Mouse (Mus musculus): Measurements from ENCODE around the gene Ncoa1.
"Not testable (repeated sequence)": the region's sequence is repeated elsewhere in the genome, so short reads cannot be mapped to it uniquely, and the experiment has no call there.

Gene Ncoa1

DNA sequence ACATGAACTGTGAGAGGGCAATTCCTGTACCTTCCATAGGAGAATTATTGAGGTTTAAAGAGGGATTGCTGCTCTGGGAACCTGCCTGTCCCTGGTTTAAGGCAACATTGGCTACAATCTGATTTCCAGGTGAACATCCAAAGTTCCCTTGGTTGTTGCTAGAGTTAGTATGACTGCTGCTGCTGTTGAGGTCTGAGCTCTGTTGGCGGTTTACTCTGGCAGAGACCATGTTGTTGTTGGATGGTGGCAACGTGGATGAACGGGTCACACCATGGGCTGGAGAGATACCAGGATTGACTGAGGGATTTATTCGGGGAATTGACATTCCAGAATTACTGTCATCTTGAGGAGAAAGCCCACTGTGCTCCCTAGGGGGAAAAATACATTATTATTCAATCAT lies 181.1 kb downstream of the Ncoa1 start:
- no peak for DNase-seq

- no peak for DNase-seq
These were observed 181.7 kb downstream of the Ncoa1 start for GRCm38 (mm10) chr12:4295281-4295680.

DNA sequence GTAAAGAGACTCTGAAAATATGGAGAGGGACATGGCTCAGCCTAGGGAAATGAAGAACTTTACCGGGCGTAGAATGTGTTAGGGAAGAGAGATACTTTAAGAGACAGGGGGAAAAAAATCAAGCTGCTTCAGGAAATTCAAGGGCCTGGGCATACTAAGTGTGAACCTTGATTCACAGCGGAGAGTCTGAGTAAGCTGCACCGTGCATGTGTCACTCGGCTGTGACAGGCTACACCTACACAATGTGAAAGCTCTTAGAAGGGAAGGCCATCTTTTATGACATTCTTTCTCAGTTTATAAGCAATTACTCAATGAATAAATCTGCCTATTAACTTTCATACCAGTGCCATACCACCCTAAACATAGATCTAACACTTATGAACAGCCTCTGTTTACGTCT lies 183.2 kb downstream of the Ncoa1 start:
- no peak for DNase-seq

DNA sequence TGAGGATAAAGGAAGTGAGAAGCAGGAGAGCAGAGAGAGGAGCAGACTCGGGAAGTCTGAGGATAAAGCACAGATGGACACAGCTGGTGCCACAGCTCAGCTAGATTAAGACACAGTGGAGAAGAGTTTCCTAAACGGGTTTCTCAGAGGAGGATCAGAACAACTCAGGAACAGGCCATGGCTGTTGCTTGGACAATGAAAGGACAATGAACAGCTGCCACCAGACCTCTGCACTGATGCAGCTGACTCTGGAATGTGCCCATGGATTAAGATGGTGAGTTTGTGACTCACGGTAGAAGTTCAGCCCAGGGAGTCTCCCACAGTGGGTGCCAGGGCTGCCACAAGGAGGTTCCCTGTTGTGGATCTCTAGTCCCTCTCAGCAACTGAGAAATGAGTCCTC lies 191.8 kb downstream of the Ncoa1 start:
- peak in 1 of 2 experiments; percentile 8 for DNase-seq

DNA sequence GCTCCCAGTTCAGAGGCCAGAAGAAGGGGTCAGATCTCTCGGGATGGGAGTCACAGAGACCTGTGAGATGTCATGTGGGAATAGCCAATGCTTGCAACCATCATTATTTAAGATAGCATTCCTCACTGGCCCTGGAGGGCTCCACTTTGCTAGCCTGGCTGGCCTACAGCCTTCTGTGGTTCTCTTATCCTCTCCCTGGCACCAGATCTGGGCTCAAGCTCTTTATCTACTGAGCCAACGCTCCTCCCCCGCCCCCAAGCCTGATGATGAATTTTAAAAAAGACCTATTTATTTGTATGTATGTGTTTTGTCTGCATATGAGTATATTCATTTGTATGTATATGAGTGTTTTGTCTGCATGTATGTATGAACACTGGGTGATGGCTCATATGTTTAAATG lies 197.1 kb downstream of the Ncoa1 start:
- no peak for DNase-seq

DNA sequence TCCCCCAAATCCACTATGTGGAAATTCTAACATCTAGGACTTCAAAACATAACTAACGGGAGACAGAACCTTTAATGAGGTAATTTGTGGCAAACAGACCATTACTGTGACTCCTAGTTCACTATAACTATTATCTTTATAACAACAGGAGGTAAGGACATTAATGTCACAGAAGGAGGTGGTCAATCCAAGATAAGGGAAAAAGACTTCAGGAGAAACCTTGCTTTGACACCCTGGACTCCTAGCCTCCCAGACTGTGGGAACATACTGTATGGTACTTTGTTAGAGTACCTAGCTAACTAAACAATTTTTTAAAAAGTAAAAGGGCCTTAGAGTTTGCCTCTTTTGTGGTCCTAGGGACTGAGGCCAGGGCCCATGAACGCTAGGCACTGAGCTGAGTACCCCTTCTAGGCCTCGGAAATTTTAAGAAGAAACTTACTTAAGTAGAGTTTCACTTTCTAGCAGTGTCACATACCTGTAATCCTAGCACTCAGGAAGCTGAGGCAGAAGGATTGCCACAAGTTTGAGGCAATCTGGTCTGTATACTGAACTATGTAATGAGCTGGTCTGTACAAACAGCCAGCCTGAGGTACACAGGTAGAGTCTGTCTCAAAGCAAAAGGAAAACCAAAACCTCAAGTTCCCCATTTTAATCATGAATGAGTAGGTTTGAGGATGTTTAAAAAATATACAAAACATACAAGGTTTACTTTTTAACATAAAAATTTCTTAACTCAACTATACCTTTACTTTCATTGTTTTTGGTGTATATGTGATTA lies 197.8 kb downstream of the Ncoa1 start:
- no peak for DNase-seq

GRCm38 (mm10) chr12:4271078-4271477 lies 205.9 kb downstream of the Ncoa1 start:
- no peak for DNase-seq

GRCm38 (mm10) chr12:4267765-4268164 lies 209.2 kb downstream of the Ncoa1 start:
- peak in 1 of 2 experiments; percentile 52 for DNase-seq

DNA sequence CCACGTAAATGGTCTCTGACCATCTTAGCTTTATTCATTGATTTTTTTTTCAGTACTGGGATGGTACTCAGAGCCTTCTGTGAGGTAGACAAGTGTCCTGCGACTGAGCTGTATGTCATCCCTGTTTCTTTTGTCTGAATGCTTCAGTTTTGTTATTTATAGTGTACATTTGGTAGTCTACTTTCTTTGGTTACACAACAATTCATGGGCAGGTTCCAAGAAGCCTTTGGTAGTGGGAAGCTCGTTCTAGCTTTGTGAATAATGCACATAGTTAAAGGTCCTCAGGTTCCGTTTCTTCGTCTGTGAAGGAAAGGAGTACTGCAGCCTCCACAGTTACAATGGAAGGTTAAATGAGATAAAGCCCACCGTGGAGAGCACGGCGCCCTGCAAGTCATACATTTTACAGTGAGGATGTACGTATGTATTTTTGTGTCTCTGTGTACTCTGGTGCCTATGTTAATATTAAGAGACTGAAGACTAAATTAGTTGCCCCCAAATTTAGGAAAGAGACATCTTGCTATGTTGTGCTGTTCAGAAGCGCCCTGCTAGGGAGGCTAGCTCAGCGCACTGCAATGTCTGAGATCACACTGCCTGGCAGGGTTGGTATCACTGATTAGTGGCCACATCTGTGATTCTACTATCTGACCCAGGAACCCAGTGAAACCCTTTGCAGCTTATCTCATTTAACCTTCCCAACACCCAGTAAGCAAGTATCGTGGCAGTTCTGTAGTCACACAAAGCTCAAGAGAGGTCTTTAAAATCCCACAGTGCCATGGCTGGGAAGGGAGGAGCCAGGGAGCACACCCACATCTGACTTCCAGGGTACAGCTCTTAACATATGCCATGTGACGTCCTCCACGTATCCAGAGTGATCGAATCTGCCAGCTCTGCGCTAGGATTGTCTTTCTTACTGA lies 224.0 kb downstream of the Ncoa1 start:
- DNase-seq: no peak

DNA sequence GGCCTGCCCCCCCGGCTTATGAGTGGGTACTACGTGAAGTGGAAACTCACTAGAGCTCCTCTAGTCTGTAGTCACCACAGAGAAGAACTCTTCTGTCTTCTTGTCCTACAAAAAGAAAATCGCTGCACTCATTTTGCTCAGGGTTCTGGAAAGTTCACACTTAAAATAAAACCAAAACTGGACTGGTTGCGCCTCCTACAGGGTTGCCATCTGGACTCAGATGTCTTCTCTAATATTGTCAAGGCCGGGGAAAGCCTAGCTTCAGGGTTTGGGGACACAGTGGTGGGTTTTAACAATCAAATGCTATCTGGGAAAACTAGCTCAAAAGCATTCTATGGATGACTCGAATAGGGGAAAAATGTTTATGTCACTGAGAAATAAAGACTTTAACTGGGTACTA lies 227.2 kb downstream of the Ncoa1 start:
- DNase-seq: no peak

GRCm38 (mm10) chr12:4245742-4246141 lies 231.2 kb downstream of the Ncoa1 start:
- DNase-seq: no peak

GRCm38 (mm10) chr12:4243805-4244204 lies 233.2 kb downstream of the Ncoa1 start:
- no peak for DNase-seq

DNA sequence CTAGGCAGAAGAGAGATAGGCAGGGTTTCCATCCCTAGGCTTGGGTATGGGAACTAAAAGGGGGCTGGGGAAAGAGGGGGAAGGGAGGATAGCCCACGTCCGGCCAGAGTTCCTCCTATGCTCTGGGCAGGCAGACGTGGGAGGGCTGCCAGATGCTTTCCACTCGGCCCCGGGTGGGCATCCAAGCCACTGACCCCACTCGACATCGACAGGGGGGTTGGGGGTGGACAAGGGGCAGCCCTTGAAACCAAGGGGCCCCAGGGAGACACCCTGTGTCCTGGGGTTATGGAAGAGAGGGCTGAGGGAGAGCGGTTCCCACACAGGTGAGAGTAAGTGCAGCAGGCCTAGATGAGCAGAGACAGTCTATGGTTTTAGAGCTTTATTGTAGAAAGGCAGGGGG lies 236.7 kb downstream of the Ncoa1 start:
- not testable (repeated sequence) for DNase-seq

DNA sequence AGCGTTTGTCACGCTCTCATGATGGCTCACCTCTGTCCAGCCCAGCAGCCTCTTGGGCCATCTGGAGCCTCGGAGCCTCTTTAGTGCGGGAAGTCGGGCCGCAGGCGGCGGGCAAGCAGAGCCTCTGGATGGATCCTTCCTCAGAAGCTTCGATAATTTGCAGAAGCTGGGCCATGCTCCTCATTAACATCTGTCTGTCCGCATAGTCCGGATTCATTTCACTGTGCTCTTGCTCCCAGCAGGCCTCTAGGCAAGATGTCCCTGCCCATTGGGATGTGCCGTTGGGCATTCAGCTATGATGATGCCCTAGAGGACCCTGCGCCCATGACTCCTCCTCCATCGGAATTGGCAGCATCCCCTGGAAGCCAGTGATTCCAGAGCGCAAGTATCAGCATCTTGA lies 239.5 kb downstream of the Ncoa1 start:
- no peak for DNase-seq

GRCm38 (mm10) chr12:4233572-4234508 lies 243.1 kb downstream of the Ncoa1 start, which contains the start of the genes Ptrhd1 and Cenpo:
Gene Ptrhd1, plus strand, starts transcription at chr12:4234027.
Gene Cenpo, minus strand, starts transcription at chr12:4234294.
- DNase-seq: peak; percentile 97 to 98

DNA sequence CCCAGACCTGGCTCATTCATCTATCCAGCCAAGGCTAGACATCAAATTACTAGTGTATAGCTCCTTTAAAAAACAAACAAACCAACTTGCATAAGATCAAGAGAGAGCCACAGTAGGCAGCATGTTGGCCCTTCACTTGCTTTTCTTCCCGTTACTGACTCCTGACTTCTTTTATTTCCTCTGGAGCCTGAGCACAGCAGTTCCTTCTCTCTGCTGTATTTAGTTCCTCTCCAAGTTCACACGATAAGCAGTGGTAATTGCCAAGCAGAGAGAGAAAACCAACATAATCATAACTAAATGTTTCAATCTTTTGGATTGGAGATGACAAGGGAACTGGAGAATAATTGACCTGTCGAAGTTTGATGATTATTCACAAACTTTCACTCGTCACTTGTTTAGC lies 244.2 kb downstream of the Ncoa1 start:
- no peak for DNase-seq

DNA sequence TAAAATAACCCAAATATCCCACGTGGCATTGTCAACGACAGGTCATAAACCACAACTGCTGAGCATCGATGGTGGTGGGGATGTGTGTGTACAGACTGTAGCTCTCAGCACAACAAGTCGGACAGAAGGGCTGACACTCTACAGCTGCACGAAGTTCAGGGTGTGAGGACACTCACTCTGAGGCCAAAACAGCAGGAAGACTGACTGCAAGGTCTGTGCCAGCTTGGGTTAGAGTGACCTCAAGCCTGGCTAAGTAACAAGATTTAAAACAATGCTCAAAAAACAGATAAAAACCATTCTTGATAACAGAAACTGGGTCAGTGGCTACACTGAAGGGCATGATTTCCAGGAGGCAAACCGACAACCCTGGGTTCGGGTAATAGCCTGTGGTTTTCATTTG lies 246.8 kb downstream of the Ncoa1 start:
- no peak for DNase-seq

- peak; percentile 22 to 56 for DNase-seq
These were observed 264.1 kb downstream of the Ncoa1 start for GRCm38 (mm10) chr12:4212908-4213307.

- DNase-seq: peak in 1 of 2 experiments; percentile 34
These were observed 265.8 kb downstream of the Ncoa1 start for GRCm38 (mm10) chr12:4211174-4211573.

DNA sequence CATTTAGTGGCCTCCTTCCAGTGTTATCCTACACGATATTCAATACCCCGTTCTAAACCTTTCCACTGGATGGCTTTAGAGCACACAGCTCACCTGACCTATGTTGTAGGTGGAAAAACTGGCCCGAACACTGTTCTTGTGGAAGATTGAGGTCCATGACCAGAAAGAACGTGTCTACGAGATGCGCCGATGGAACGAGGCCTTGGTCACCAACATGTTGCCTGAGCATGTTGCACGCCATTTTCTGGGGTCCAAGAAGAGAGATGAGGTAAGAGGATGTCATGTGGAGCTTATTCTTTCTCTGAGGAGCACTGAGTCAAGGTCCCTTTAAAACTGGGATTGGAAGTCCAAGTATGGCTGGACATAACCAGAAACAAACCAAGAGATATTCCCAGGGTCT lies 267.8 kb downstream of the Ncoa1 start:
- DNase-seq: no peak

DNA sequence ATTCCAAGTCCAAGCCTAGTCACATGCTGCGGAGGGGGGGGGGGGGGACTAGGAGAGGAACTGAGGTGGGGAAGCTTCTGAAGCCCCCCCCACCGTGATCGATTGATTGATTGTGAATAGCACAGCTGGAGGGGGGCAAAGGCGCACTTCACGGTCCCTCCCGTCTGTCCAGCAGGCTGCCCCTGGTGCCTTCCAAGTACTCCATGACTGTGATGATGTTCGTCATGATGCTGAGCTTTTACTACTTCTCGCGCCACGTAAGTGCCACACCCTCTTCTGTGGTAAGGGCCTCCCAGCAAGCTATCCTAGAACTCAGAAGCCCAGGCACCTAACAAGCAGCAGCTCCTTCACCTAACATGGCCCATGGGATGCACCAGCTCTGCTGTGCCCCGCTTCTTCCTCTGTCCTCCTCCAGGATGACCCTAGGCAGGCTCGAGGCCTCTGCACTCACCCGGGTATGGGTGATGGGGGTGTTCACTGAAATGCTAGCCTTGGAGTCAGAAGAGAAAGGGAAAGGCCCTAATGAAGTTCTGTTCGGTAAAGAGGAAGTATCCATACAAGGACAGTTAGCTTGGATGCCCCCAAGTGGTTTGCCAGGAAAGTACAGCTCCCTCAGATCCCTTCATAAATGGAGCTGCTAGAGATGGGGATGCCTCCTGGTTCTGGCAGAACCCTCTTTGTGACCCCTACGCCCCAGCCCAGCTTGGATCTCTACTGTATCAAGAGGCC lies 268.4 kb downstream of the Ncoa1 start:
- peak; percentile 61 to 80 for DNase-seq

GRCm38 (mm10) chr12:4206106-4206505 lies 270.9 kb downstream of the Ncoa1 start:
- DNase-seq: no peak
